Mouse (Mus musculus) spleen, postnatal 36 days (tissue): ENCODE measurements around the gene Nrap.

Experiments
- DNase-seq, 2 experiments: peaks; one replicate each; pipeline ENCODE4 v3.0.0; 2022; ENCODE audit warnings: low spot score in 2 of 2, mixed read lengths in 1 of 2

Nrap gene

GRCm38 (mm10) chr19:56396669-56397621, 7.1 kb upstream of the Nrap start, which contains the start of gene Casp7:
TSS of gene Casp7 (plus strand) at chr19:56397129.
- peak; percentile 80 to 82 for DNase-seq

- no peak for DNase-seq
Measured at GRCm38 (mm10) chr19:56396227-56396626, 6.4 kb upstream of the Nrap start.

- DNase-seq: no peak
Measured at GRCm38 (mm10) chr19:56395183-56395935, 5.5 kb upstream of the Nrap start.

GRCm38 (mm10) chr19:56393311-56393866, 3.6 kb upstream of the Nrap start:
- no peak for DNase-seq

- peak; percentile 81 to 87 for DNase-seq
Measured at GRCm38 (mm10) chr19:56391307-56392046, 1.6 kb upstream of the Nrap start.

GRCm38 (mm10) chr19:56389176-56389575, 661 bp downstream of the Nrap start:
- DNase-seq: no peak

GRCm38 (mm10) chr19:56387726-56388302, 2.0 kb downstream of the Nrap start:
- DNase-seq: no peak

GRCm38 (mm10) chr19:56386095-56386494, 3.7 kb downstream of the Nrap start:
- DNase-seq: no peak

- DNase-seq: no peak
Measured at GRCm38 (mm10) chr19:56385546-56385945, 4.3 kb downstream of the Nrap start.

- no peak for DNase-seq
Measured at GRCm38 (mm10) chr19:56381407-56381806, 8.4 kb downstream of the Nrap start.

- peak; percentile 35 to 36 for DNase-seq
Measured at GRCm38 (mm10) chr19:56380341-56380740, 9.5 kb downstream of the Nrap start.

GRCm38 (mm10) chr19:56378554-56379172, 11.2 kb downstream of the Nrap start:
- DNase-seq: no peak

- DNase-seq: no peak
Measured at GRCm38 (mm10) chr19:56378007-56378406, 11.8 kb downstream of the Nrap start.

GRCm38 (mm10) chr19:56374011-56374410, 15.8 kb downstream of the Nrap start:
- no peak for DNase-seq

- DNase-seq: no peak
Measured at GRCm38 (mm10) chr19:56373246-56373645, 16.6 kb downstream of the Nrap start.

- no peak for DNase-seq
Measured at GRCm38 (mm10) chr19:56372226-56372625, 17.6 kb downstream of the Nrap start.

- no peak for DNase-seq
Measured at GRCm38 (mm10) chr19:56370389-56371150, 19.3 kb downstream of the Nrap start.

- no peak for DNase-seq
Measured at GRCm38 (mm10) chr19:56368912-56369311, 20.9 kb downstream of the Nrap start.

GRCm38 (mm10) chr19:56367778-56368177, 22.1 kb downstream of the Nrap start:
- no peak for DNase-seq

GRCm38 (mm10) chr19:56366625-56367024, 23.2 kb downstream of the Nrap start:
- DNase-seq: no peak
